Mouse (Mus musculus): ENCODE measurements around the gene Inca1. TPM values are rescaled to one million over a fixed set of nuclear protein-coding genes. Genes with fewer than 3 reads are reported as not detected.

Gene Inca1
- polyA plus RNA-seq, 1 experiment from 2014 or later, result 2.5 TPM

- DNase-seq (ENCODE audit: low read depth, low spot score) (no peak), ATAC-seq (no peak)
- in situ Hi-C loops (cut with MboI; ENCODE audit: low pct_unique_long_range_greater_than_20kb), result no loop called here
- no peak for TF ChIP-seq CTCF (IDR thresholded peaks at IDR 0.05)
- ChIA-PET CTCF (no interaction called here), POLR2A (interaction anchor here (1.4 kb wide), 1 partner anchor 12 kb away, joined by 4 read pairs; no protein-coding TSS in a partner anchor)
- no peaks in the 10 kb centered on the region for H3K27me3 ChIP-seq
Measured at GRCm38 (mm10) chr11:70638714-70639278, 61.2 kb downstream of the Inca1 start, which contains the start of gene Gp1ba. Gene Gp1ba, plus strand, starts transcription at chr11:70639122.

Other genes with a start within 250 kb of the Inca1 start
- 41.3 TPM for gene Med11, start 248.2 kb downstream of the Inca1 start, polyA plus RNA-seq (2021)
- 3.5 TPM for gene Zmynd15, start 240.7 kb downstream of the Inca1 start, polyA plus RNA-seq (2021)
- 32.7 TPM for gene Cxcl16, start 240.2 kb downstream of the Inca1 start, polyA plus RNA-seq (2021)
- gene Tm4sf5, start 194.9 kb downstream of the Inca1 start, polyA plus RNA-seq (2021), result 0.41 TPM
- not detected for gene Vmo1, start 185.5 kb downstream of the Inca1 start, polyA plus RNA-seq (2021)
- gene Gltpd2, start 181.0 kb downstream of the Inca1 start, polyA plus RNA-seq (2021), result not detected
- gene Psmb6, start 174.8 kb downstream of the Inca1 start, polyA plus RNA-seq (2021), result 323 TPM
- not detected for gene Gm40193, start 167.2 kb downstream of the Inca1 start, polyA plus RNA-seq (2021)
- 13.8 TPM for gene Pld2, start 160.1 kb downstream of the Inca1 start, polyA plus RNA-seq (2021)
- gene Mink1, start 137.3 kb downstream of the Inca1 start, polyA plus RNA-seq (2021), result 63.2 TPM
- not detected for gene 4930544D05Rik, start 84.3 kb downstream of the Inca1 start, polyA plus RNA-seq (2021)
- not detected for gene Chrne, start 80.9 kb downstream of the Inca1 start, polyA plus RNA-seq (2021)
- 0.39 TPM for gene Gp1ba, start 61.0 kb downstream of the Inca1 start, polyA plus RNA-seq (2021)
- gene Rnf167, start 52.9 kb downstream of the Inca1 start, polyA plus RNA-seq (2021), result 37.0 TPM
- 152 TPM for gene Slc25a11, start 52.7 kb downstream of the Inca1 start, polyA plus RNA-seq (2021)
- gene Pfn1, start 45.5 kb downstream of the Inca1 start, polyA plus RNA-seq (2021), result 1,032 TPM
- gene Eno3, start 43.0 kb downstream of the Inca1 start, polyA plus RNA-seq (2021), result 16.2 TPM
- 155 TPM for gene Spag7, start 30.7 kb downstream of the Inca1 start, polyA plus RNA-seq (2021)
- 22.2 TPM for gene Camta2, start 12.1 kb downstream of the Inca1 start, polyA plus RNA-seq (2021)
- 126 TPM for gene Kif1c, start 393 bp upstream of the Inca1 start, polyA plus RNA-seq (2021)
- gene Zfp3, start 64.1 kb upstream of the Inca1 start, polyA plus RNA-seq (2021), result 7.9 TPM
- 0.05 TPM for gene Scimp, start 112.4 kb upstream of the Inca1 start, polyA plus RNA-seq (2021)
- 48.8 TPM for gene Rabep1, start 144.6 kb upstream of the Inca1 start, polyA plus RNA-seq (2021)

Measured in Patski (cell line).